Comparison of ENCODE assay signal across 8 mouse cellular contexts in genomic region chr14:76778541-76779399, GRCm38 (mm10).
DNase-seq lines count a peak whose midpoint lies in the region; ATAC-seq and TF ChIP-seq lines count a peak whose summit lies in the region.

No protein-coding gene starts in this region.

- no peaks in the 10 kb centered on the region for H3K27me3 ChIP-seq in embryonic facial prominence, embryonic 11.5 days (ENCODE audit: control insufficient read depth, insufficient read depth, low read length)
- no peaks in the 10 kb centered on the region for H3K27me3 ChIP-seq in kidney, postnatal 0 days (ENCODE audit: insufficient read depth, low read length)

- H3K36me3 ChIP-seq in embryonic facial prominence, embryonic 11.5 days (replicated peaks; ENCODE audit: control insufficient read depth, insufficient read depth, low read depth, low read length), result no peaks in the 10 kb centered on the region
- no peaks in the 10 kb centered on the region for H3K36me3 ChIP-seq in kidney, postnatal 0 days (ENCODE audit: insufficient read depth, low read length)

- no peak overlapping the region for H3K4me3 ChIP-seq in layer of hippocampus, adult 2 months
- no peak overlapping the region for H3K4me3 ChIP-seq in embryonic facial prominence, embryonic 11.5 days (ENCODE audit: low read depth, low read length)
- no peak overlapping the region for H3K4me3 ChIP-seq in kidney, postnatal 0 days (replicated peaks; ENCODE audit: low read depth, low read length)

- H3K9me3 ChIP-seq in embryonic facial prominence, embryonic 11.5 days (replicated peaks; ENCODE audit: control insufficient read depth, low read length), result no peaks in the 10 kb centered on the region
- H3K9me3 ChIP-seq in kidney, postnatal 0 days (replicated peaks; ENCODE audit: low read length), result no peaks in the 10 kb centered on the region

- H3K9ac ChIP-seq in embryonic facial prominence, embryonic 11.5 days (replicated peaks; ENCODE audit: low read length), result no peak overlapping the region
- H3K9ac ChIP-seq in kidney, postnatal 0 days (ENCODE audit: low read depth, low read length), result no peak overlapping the region

- no peak for TF ChIP-seq CTCF in layer of hippocampus, adult 2 months (conservative IDR thresholded peaks at IDR 0.05)
- no peak for TF ChIP-seq CTCF in kidney, postnatal 0 days (IDR thresholded peaks at IDR 0.05; ENCODE audit: low read depth)

- H3K4me1 ChIP-seq in embryonic facial prominence, embryonic 11.5 days (ENCODE audit: control insufficient read depth, insufficient read depth, low read length), result no peaks in the 10 kb centered on the region
- peaks cover 9% of the 10 kb centered on the region; the same call in 1 of the 2 replicates for H3K4me1 ChIP-seq in kidney, postnatal 0 days (replicated peaks; ENCODE audit: insufficient read depth, low read length)

- no peak for ATAC-seq in embryonic facial prominence, embryonic 11.5 days (replicated peaks; ENCODE audit: insufficient number of reproducible peaks, low FRiP score, low TSS enrichment, low read depth)
- ATAC-seq in kidney, postnatal 0 days (replicated peaks; ENCODE audit: low FRiP score, low read depth), result no peak
- ATAC-seq in activated CD4-positive, CD25-positive, alpha-beta regulatory T cell, adult 4 months, result no peak

- no peak overlapping the region for H3K4me2 ChIP-seq in embryonic facial prominence, embryonic 11.5 days (ENCODE audit: low read depth, low read length)
- no peak overlapping the region for H3K4me2 ChIP-seq in kidney, postnatal 0 days (ENCODE audit: low read length)

- WGBS in embryonic facial prominence, embryonic 11.5 days, result 45% methylated on average over 9 of the region's 9 CpGs
- WGBS in kidney, postnatal 0 days, result 24% methylated on average over 9 of the region's 9 CpGs

- DNase-seq in layer of hippocampus, adult 2 months (ENCODE audit: low spot score in 2 of 2), result peak; percentile 55 to 84
- no peak for DNase-seq in layer of hippocampus, postnatal 10 days (ENCODE audit: low spot score in 2 of 2)
- peak; percentile 40 for DNase-seq in embryonic facial prominence, embryonic 11.5 days (ENCODE audit: low spot score)
- peak; percentile 72 for DNase-seq in kidney, postnatal 0 days (ENCODE audit: low spot score)
- peak; percentile 52 for DNase-seq in lung, postnatal 36 days
- DNase-seq in cerebellum, adult 8-10 months, result no peak
- no peak for DNase-seq in urinary bladder, adult 2 months (ENCODE audit: low spot score)

- H3K27ac ChIP-seq in layer of hippocampus, adult 2 months, result peak overlapping the region; percentile 90
- H3K27ac ChIP-seq in embryonic facial prominence, embryonic 11.5 days (replicated peaks; ENCODE audit: low read depth, low read length), result no peak overlapping the region
- no peak overlapping the region for H3K27ac ChIP-seq in kidney, postnatal 0 days

Comparison
In these comparisons a context has a peak if more than half of its experiments do, and no peak if none do; other contexts are left out.
1. DNase-seq: peak in layer of hippocampus, adult 2 months (2 of 2), embryonic facial prominence, embryonic 11.5 days (single experiment), kidney, postnatal 0 days (single experiment) and lung, postnatal 36 days (single experiment); none in layer of hippocampus, postnatal 10 days (0 of 2), cerebellum, adult 8-10 months (single experiment) and urinary bladder, adult 2 months (single experiment).